Mouse (Mus musculus) intestine, embryonic 14.5 days (tissue): ENCODE measurements around the gene Cmtm8. TPM values are rescaled to one million over a fixed set of nuclear protein-coding genes. Genes with fewer than 3 reads are reported as not detected.

Experiments
- ATAC-seq: fragments of 200-750 bp; cut with Nextera tagmentation; replicated peaks from 2 replicates; pipeline ENCODE4 v1.8.0; 2017; ENCODE audit warnings: low read depth, moderate number of reproducible peaks, moderate TSS enrichment, moderate library complexity; ENCODE audit not compliant: low FRiP score, low TSS enrichment
- DNase-seq: peaks from one replicate; pipeline ENCODE4 v3.0.0-alpha.2; 2018; ENCODE audit warnings: low spot score
- H3K27ac ChIP-seq: fragments of 300-500 bp; sonication (generic); 2 replicates; pipeline ENCODE4 v1.5.1; 2014; ENCODE audit warnings: low read depth, mild to moderate bottlenecking, control low read depth
- H3K27me3 ChIP-seq: fragments of 300-500 bp; sonication (generic); replicated peaks from 2 replicates; pipeline ENCODE4 v1.6.1; 2014; ENCODE audit warnings: low read length, control low read depth; ENCODE audit not compliant: control insufficient read depth, insufficient read depth
- H3K36me3 ChIP-seq: fragments of 300-500 bp; sonication (generic); 2 replicates; pipeline ENCODE4 v1.6.1; 2014; ENCODE audit warnings: low read length, control low read depth; ENCODE audit not compliant: control insufficient read depth, insufficient read depth
- H3K4me1 ChIP-seq: fragments of 300-500 bp; sonication (generic); replicated peaks from 2 replicates; pipeline ENCODE4 v1.6.1; 2014; ENCODE audit warnings: low read length, control low read depth, mixed read lengths; ENCODE audit not compliant: control insufficient read depth, insufficient read depth
- H3K4me2 ChIP-seq: fragments of 300-500 bp; sonication (generic); 2 replicates; pipeline ENCODE4 v1.6.1; 2014; ENCODE audit warnings: low read length
- H3K4me3 ChIP-seq: fragments of 300-500 bp; sonication (generic); 2 replicates; pipeline ENCODE4 v1.5.1; 2014; ENCODE audit warnings: low read depth, low read length, control low read depth, mixed read lengths
- H3K9ac ChIP-seq: fragments of 300-500 bp; sonication (generic); 2 replicates; pipeline ENCODE4 v1.6.1; 2014; ENCODE audit warnings: mild to moderate bottlenecking, low read length
- H3K9me3 ChIP-seq: fragments of 300-500 bp; sonication (generic); 2 replicates; pipeline ENCODE4 v1.6.1; 2016; ENCODE audit warnings: low read length, control low read depth; ENCODE audit not compliant: control insufficient read depth
- WGBS: fragments of 180-500 bp; shearing (Covaris S2); extraction: QIAGEN DNeasy Blood & Tissue Kit; methylation state at CpG from one replicate; pipeline ENCODE4 v1.1.7; 2014; 5-methylcytosine and 5-hydroxymethylcytosine counted together
- polyA plus RNA-seq: library from polyadenylated mRNA; unstranded; fragments of >200 nt; fragmentation: Nextera tagmentation; extraction: Ambion mirVana; gene quantifications from 2 replicates; pipeline ENCODE4 v1.2.1, GENCODE M21; 2014

The Cmtm8 gene
- polyA plus RNA-seq, 1 experiment from 2014 or later = 42.4 TPM

DNA sequence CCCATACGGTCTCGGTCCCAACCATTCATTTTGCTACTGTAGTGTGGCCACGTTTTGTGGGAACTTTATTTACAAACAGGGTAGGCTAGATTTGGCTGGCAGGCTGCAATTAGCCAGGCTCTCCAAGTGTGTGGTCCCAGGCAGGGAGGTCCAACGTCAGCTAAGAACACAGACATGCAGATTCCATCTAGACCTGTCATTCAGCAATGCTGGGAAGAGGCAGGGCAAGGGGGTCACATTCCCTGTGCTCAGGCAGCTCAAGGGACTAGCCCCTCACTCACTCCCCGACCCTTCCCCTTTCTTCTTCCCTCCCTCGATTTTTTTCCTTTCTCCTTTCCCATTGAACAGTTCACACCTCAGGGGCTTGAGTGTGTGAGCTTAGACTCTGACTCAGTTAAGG, 45.1 kb downstream of the Cmtm8 start:
- Histone ChIP-seq H3K27me3 (no peaks in the 10 kb centered on the region), H3K36me3 (no peaks in the 10 kb centered on the region), H3K9me3 (no peaks in the 10 kb centered on the region), H3K9ac (no peak overlapping the region), H3K27ac (no peak overlapping the region), H3K4me2 (no peak overlapping the region), H3K4me1 (peaks cover 8% of the 10 kb centered on the region), H3K4me3 (no peak overlapping the region)
- 24% methylated on average over 6 of the region's 6 CpGs for WGBS
- no peak for ATAC-seq
- no peak for DNase-seq

DNA sequence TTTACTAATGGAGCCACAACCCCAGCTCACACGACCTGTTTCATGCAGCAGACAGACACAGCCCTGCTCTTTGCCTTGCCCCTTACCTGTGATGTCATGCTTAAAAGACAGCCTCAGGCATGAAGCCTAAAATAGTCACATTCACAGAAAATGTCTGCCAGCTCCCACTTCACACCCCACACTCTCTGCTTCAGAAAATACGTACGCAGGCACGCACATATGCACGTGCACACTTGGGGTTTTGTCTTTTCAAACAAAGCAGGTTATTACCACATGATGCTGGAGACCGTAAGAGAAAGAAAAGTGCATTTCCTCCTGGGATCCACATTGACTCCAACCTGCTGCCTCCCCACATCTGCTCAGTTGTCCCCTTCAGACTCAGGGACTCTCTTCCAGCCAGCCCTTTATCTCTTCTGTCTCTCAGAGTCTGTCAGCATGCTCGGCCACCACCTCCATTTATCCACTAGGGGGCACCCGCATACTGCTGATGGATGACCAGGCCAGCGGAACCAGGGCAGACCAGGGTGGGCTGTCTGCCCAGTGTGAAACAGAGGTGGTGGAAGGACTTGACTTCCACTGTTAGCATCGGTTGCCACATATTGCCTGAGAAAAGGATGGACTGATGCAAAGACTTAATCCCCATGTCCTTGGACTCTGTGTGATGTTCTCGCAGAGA, 46.5 kb downstream of the Cmtm8 start:
- Histone ChIP-seq H3K9ac (no peak overlapping the region), H3K27ac (no peak overlapping the region), H3K4me1 (peaks cover 8% of the 10 kb centered on the region), H3K4me3 (no peak overlapping the region), H3K9me3 (no peaks in the 10 kb centered on the region), H3K36me3 (no peaks in the 10 kb centered on the region), H3K27me3 (no peaks in the 10 kb centered on the region), H3K4me2 (no peak overlapping the region)
- ATAC-seq (peak; percentile 79), DNase-seq (peak; percentile 92)
- 54% methylated on average over 11 of the region's 11 CpGs for whole genome bisulfite sequencing

DNA sequence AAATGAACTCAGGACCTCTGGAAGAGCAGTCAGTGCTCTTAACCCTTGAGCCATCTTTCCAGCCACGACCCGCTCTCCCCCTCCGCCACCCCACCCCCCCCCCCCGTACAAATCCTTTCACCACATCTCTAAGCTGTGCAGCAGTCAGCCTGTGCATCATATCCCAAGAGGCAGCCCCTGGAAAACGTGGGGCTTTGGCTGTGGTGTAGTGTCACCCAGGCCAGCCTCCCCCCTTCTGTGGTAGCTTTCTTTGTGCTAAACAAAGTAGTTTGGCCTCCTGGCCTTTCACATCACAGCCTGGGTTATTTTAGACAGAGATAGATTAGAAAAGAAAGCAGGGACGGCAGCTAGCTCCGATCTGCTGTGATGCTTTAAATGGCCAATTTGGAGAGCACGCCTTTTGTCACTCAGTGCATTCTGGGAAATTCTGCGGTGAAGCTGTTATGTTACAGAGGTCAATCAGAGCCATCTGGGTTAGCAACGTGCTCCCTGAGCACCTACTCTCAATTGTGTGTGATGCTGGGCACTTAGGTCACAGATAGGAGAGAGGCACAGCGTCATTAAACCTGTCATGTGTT, 47.4 kb downstream of the Cmtm8 start:
- no peaks in the 10 kb centered on the region for H3K36me3 ChIP-seq
- H3K9me3 ChIP-seq = no peaks in the 10 kb centered on the region
- no peaks in the 10 kb centered on the region for H3K27me3 ChIP-seq
- DNase-seq (no peak), ATAC-seq (no peak)
- H3K27ac ChIP-seq = no peak overlapping the region
- no peak overlapping the region for H3K4me2 ChIP-seq
- 36% methylated on average over 10 of the region's 11 CpGs for WGBS
- H3K4me1 ChIP-seq = peaks cover 8% of the 10 kb centered on the region
- no peak overlapping the region for H3K9ac ChIP-seq
- H3K4me3 ChIP-seq = no peak overlapping the region

DNA sequence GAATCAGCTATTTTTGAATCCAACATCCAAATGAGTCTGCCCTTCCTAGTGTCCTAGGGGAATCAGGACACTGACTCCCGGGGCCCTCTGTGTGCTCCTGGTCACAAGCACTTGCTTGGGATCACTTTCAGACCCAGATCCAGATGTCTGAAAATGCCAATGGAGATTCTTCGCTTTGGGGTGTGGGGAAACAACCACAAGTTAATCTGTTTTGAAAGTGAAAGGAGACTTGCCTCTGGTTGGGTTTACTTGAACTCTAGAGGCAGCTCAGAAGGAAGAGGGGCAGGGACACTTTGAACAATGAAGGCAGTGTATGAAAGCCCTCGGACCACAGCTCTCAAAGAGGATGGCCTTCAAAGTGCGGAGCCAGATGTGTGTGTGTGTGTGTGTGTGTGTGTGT, 49.5 kb downstream of the Cmtm8 start:
- ATAC-seq = no peak
- H3K9me3 ChIP-seq = no peaks in the 10 kb centered on the region
- 74% methylated on average over 4 of the region's 4 CpGs for WGBS
- no peaks in the 10 kb centered on the region for H3K27me3 ChIP-seq
- H3K27ac ChIP-seq = no peak overlapping the region
- no peak for DNase-seq
- H3K36me3 ChIP-seq = no peaks in the 10 kb centered on the region
- H3K4me1 ChIP-seq = peaks cover 8% of the 10 kb centered on the region
- no peak overlapping the region for H3K4me2 ChIP-seq
- no peak overlapping the region for H3K9ac ChIP-seq
- no peak overlapping the region for H3K4me3 ChIP-seq

DNA sequence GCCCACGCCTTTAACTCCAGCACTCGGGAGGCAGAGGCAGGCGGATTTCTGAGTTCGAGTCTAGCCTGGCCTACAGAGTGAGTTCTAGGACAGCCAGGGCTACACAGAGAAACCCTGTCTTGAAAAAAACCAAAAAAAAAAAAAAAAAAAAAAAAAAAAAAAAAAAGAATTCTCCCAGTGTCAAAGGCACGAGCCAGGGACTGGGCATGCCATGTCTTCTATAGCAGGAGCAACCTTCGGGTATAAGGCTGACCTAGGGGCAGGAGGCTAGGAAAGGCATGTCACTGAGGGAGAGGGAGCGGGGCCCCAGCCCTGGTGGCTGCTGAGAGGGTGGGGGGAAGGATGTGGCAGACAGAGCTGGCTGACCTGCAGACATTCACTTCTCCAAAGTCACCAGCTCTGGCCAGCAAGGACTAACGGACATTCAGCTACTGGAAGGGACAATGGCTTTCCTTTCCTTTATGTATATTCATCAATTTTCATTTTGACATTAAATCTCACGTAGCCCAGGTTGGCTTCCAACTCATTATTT, 50.1 kb downstream of the Cmtm8 start:
- ATAC-seq (no peak), DNase-seq (no peak)
- no peaks in the 10 kb centered on the region for H3K36me3 ChIP-seq
- no peak overlapping the region for H3K27ac ChIP-seq
- no peak overlapping the region for H3K4me2 ChIP-seq
- 88% methylated on average over 9 of the region's 9 CpGs for WGBS
- H3K4me1 ChIP-seq = peaks cover 8% of the 10 kb centered on the region
- H3K4me3 ChIP-seq = no peak overlapping the region
- H3K9ac ChIP-seq = no peak overlapping the region
- H3K9me3 ChIP-seq = no peaks in the 10 kb centered on the region
- no peaks in the 10 kb centered on the region for H3K27me3 ChIP-seq

DNA sequence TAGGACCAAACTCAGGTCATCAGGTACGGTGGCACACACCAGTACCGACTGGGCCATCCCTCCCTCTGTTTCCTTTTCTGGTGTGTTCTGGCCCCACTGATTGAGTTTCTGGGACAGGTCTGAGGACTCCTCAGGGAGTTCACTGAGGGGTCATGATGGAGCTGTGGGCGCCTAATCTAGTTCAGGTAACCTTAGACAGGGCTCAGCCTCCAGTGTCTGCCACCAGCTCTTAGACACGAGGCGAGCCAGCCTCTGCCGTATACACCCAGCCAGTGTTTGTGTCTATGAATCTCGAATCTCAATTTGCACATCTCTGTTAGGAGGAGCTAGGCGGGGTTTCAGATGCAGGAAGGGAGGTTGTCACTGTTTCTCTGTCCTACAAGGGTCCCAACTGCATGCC, 54.0 kb downstream of the Cmtm8 start:
- 83% methylated on average over 8 of the region's 8 CpGs for WGBS
- no peaks in the 10 kb centered on the region for H3K36me3 ChIP-seq
- no peak for ATAC-seq

DNA sequence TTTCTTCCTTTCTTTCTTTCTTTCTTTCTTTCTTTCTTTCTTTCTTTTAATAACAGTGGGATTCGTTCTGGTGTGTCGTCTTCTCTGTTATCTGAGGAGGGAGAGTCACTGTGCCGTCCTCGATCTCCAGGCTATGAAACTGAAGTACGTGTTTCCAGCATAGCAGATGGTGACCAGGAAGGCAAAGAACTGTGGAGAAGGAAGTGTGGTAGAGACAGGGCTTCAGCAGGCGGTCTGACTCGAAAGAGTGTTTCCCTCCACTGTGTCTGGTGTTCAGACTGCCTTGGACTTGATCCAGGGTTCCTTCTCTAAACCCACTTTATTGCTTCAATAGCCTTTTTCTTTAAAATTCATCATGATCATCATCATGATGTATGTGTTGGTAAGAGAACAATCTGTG, 54.4 kb downstream of the Cmtm8 start:
- DNase-seq (no peak), ATAC-seq (no peak)
- no peak overlapping the region for H3K4me2 ChIP-seq
- H3K4me3 ChIP-seq = no peak overlapping the region
- no peak overlapping the region for H3K27ac ChIP-seq
- H3K9me3 ChIP-seq = no peaks in the 10 kb centered on the region
- no peak overlapping the region for H3K9ac ChIP-seq
- no peaks in the 10 kb centered on the region for H3K27me3 ChIP-seq
- WGBS = 65% methylated on average over 7 of the region's 7 CpGs
- H3K36me3 ChIP-seq = no peaks in the 10 kb centered on the region
- H3K4me1 ChIP-seq = peaks cover 7% of the 10 kb centered on the region

More for the DNA sequence above, 54.0 kb downstream of the Cmtm8 start:
- H3K9me3 ChIP-seq = no peaks in the 10 kb centered on the region
- peaks cover 7% of the 10 kb centered on the region for H3K4me1 ChIP-seq
- H3K4me3 ChIP-seq = no peak overlapping the region
- H3K27me3 ChIP-seq = no peaks in the 10 kb centered on the region
- H3K9ac ChIP-seq = no peak overlapping the region
- H3K27ac ChIP-seq = no peak overlapping the region
- H3K4me2 ChIP-seq = no peak overlapping the region
- no peak for DNase-seq

DNA sequence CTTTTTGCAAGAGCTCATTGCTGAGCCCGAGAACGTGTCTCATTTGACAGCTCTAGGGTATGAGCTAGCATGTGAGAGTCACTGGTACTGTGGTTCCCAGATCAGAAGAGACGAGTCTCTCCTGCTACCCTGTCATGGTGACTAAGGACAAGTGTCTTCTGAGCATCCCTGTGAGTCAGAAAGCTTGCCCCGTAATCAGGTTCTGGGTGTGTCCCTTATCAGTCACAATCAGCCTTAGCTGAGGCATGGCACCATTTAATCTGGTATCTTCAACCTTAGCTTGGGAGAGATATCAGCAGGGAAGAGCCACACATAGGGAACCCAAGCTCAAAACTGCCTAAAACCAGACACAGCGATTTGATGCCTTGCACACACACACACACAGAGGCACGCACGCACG, 55.3 kb downstream of the Cmtm8 start:
- 85% methylated on average over 8 of the region's 8 CpGs for WGBS
- DNase-seq (no peak), ATAC-seq (no peak)
- peaks cover 7% of the 10 kb centered on the region for H3K4me1 ChIP-seq
- no peaks in the 10 kb centered on the region for H3K27me3 ChIP-seq
- H3K9me3 ChIP-seq = no peaks in the 10 kb centered on the region
- H3K27ac ChIP-seq = no peak overlapping the region
- no peak overlapping the region for H3K4me2 ChIP-seq
- no peak overlapping the region for H3K9ac ChIP-seq
- H3K4me3 ChIP-seq = no peak overlapping the region
- H3K36me3 ChIP-seq = no peaks in the 10 kb centered on the region

DNA sequence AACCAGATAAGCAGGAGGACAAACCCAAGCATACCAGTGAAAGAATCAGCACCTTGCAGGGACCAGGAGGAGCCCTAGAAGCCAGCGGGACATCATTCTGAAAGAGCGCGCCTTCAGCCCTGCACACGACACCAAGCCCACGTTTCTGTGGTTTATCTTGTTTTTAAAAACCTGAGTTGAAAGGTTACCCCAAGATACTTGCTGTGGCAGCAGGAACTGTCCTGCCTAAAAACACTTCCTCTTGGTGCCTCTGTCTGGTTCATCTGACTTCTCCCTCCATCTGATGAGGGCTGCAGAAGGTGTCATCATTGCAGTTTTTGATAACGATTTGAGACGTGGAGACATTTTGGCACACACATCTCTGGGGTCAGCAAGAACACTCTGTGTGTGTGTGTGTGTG, 56.2 kb downstream of the Cmtm8 start:
- H3K4me1 ChIP-seq = peaks cover 7% of the 10 kb centered on the region
- no peak overlapping the region for H3K9ac ChIP-seq
- no peak overlapping the region for H3K27ac ChIP-seq
- H3K4me3 ChIP-seq = no peak overlapping the region
- no peak for DNase-seq
- ATAC-seq = no peak
- 88% methylated on average over 7 of the region's 7 CpGs for WGBS
- no peaks in the 10 kb centered on the region for H3K27me3 ChIP-seq
- H3K36me3 ChIP-seq = no peaks in the 10 kb centered on the region
- H3K9me3 ChIP-seq = no peaks in the 10 kb centered on the region
- no peak overlapping the region for H3K4me2 ChIP-seq
